Mouse (Mus musculus): Measurements from ENCODE around the gene Olfr12. TPM values are rescaled to one million over a fixed set of nuclear protein-coding genes. Genes with fewer than 3 reads are reported as not detected.

Gene Olfr12
- polyA plus RNA-seq, 1 experiment = not detected

GRCm38 (mm10) chr1:92633726-92634125 is 16.1 kb downstream of the Olfr12 start:
- Histone ChIP-seq H3K27me3 (replicated peaks; ENCODE audit: control insufficient read depth, insufficient read depth, low read length) (no peaks in the 10 kb centered on the region), H3K4me1 (ENCODE audit: control insufficient read depth, insufficient read depth, low read length) (no peaks in the 10 kb centered on the region), H3K4me3 (ENCODE audit: insufficient read depth, low read depth, low read length) (no peak overlapping the region), H3K36me3 (ENCODE audit: control insufficient read depth, insufficient read depth, low read length) (no peaks in the 10 kb centered on the region), H3K27ac (ENCODE audit: insufficient read depth, low read depth, low read length) (no peak overlapping the region)
- WGBS = 81% methylated on average over 8 of the region's 8 CpGs
- DNase-seq = no peak
- TF ChIP-seq CTCF (conservative IDR thresholded peaks at IDR 0.05; ENCODE audit: insufficient read depth, insufficient read length, low read depth, low read length) (no peak), POLR2A (IDR thresholded peaks at IDR 0.05; ENCODE audit: low read depth, low read length) (no peak)

- Histone ChIP-seq H3K4me1 (ENCODE audit: control insufficient read depth, insufficient read depth, low read length) (no peaks in the 10 kb centered on the region), H3K36me3 (ENCODE audit: control insufficient read depth, insufficient read depth, low read length) (no peaks in the 10 kb centered on the region), H3K4me3 (ENCODE audit: insufficient read depth, low read depth, low read length) (no peak overlapping the region), H3K27me3 (replicated peaks; ENCODE audit: control insufficient read depth, insufficient read depth, low read length) (no peaks in the 10 kb centered on the region), H3K27ac (ENCODE audit: insufficient read depth, low read depth, low read length) (no peak overlapping the region)
- 87% methylated on average over 1 of the region's 1 CpGs for WGBS
- TF ChIP-seq CTCF (conservative IDR thresholded peaks at IDR 0.05; ENCODE audit: insufficient read depth, insufficient read length, low read depth, low read length) (no peak), POLR2A (IDR thresholded peaks at IDR 0.05; ENCODE audit: low read depth, low read length) (no peak)
- no peak for DNase-seq
These were observed 17.0 kb downstream of the Olfr12 start for GRCm38 (mm10) chr1:92634569-92634968.

DNA sequence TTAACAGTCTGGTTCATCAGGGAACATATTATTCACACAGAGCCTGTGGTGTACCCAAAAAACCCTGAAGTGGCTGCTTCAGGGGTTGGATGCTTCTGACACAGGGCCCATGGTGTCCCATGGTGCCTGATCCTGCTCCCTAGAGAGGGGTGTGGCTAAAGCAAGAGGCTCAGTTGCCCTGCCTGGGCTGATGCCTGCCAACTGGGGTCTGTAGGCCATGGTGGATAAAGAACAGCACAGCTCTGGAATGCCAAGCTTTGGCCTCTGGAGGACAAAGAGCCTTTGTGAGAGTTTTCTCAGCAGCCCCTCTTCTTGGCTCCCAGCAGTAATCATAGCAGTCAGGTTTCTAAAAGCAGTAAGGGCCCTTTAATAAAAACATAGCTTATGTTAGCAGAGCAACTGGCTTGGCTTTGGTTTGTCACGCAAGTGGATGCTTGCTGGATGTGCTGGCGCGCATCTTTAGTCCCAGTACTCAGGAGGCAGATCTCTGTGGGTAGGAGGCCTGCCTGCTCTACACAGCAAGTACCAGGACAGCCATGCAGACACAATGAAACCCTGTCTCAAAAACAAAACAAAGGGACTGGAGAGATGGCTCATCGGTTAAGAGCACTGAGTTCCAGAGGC is 17.5 kb downstream of the Olfr12 start:
- WGBS = 87% methylated on average over 4 of the region's 4 CpGs
- no peak for DNase-seq
- Histone ChIP-seq H3K27me3 (replicated peaks; ENCODE audit: control insufficient read depth, insufficient read depth, low read length) (no peaks in the 10 kb centered on the region), H3K4me1 (ENCODE audit: control insufficient read depth, insufficient read depth, low read length) (no peaks in the 10 kb centered on the region), H3K36me3 (ENCODE audit: control insufficient read depth, insufficient read depth, low read length) (no peaks in the 10 kb centered on the region), H3K27ac (ENCODE audit: insufficient read depth, low read depth, low read length) (no peak overlapping the region), H3K4me3 (ENCODE audit: insufficient read depth, low read depth, low read length) (no peak overlapping the region)
- no peak for TF ChIP-seq POLR2A (IDR thresholded peaks at IDR 0.05; ENCODE audit: low read depth, low read length)
- TF ChIP-seq CTCF (conservative IDR thresholded peaks at IDR 0.05; ENCODE audit: insufficient read depth, insufficient read length, low read depth, low read length) = no peak

GRCm38 (mm10) chr1:92636015-92636414 is 18.4 kb downstream of the Olfr12 start:
- no peak for TF ChIP-seq CTCF (conservative IDR thresholded peaks at IDR 0.05; ENCODE audit: insufficient read depth, insufficient read length, low read depth, low read length)
- TF ChIP-seq POLR2A (IDR thresholded peaks at IDR 0.05; ENCODE audit: low read depth, low read length) = no peak
- H3K27ac ChIP-seq (ENCODE audit: insufficient read depth, low read depth, low read length) = no peak overlapping the region
- DNase-seq = no peak
- H3K4me3 ChIP-seq (ENCODE audit: insufficient read depth, low read depth, low read length) = no peak overlapping the region
- no peaks in the 10 kb centered on the region for H3K36me3 ChIP-seq (ENCODE audit: control insufficient read depth, insufficient read depth, low read length)
- no peaks in the 10 kb centered on the region for H3K27me3 ChIP-seq (replicated peaks; ENCODE audit: control insufficient read depth, insufficient read depth, low read length)
- WGBS = 87% methylated on average over 8 of the region's 8 CpGs
- H3K4me1 ChIP-seq (ENCODE audit: control insufficient read depth, insufficient read depth, low read length) = peaks cover 5% of the 10 kb centered on the region; the same call in 1 of the 2 replicates

DNA sequence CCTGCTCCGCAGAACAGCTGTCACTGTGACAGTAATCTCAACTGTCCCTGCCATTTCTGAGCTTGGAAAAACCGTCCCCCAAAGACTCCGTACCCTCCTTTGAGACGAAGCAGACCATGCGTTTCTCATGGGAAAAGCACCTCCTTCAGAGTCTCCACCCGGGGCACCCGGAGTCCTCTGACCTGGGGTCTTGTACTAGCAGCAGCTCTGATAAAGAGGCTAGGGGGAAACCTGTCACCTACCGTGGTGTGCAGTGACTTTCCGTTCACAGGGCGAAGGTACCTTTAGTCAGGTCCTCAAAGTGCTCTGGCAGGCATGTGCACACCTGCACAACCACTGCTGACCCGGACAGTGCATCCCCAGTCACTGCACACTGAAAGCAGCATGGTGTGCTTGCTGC is 19.1 kb downstream of the Olfr12 start:
- Histone ChIP-seq H3K27me3 (replicated peaks; ENCODE audit: control insufficient read depth, insufficient read depth, low read length) (no peaks in the 10 kb centered on the region), H3K4me3 (ENCODE audit: insufficient read depth, low read depth, low read length) (no peak overlapping the region), H3K27ac (ENCODE audit: insufficient read depth, low read depth, low read length) (no peak overlapping the region), H3K4me1 (ENCODE audit: control insufficient read depth, insufficient read depth, low read length) (peaks cover 5% of the 10 kb centered on the region; the same call in 1 of the 2 replicates), H3K36me3 (ENCODE audit: control insufficient read depth, insufficient read depth, low read length) (no peaks in the 10 kb centered on the region)
- DNase-seq = no peak
- TF ChIP-seq CTCF (conservative IDR thresholded peaks at IDR 0.05; ENCODE audit: insufficient read depth, insufficient read length, low read depth, low read length) (no peak), POLR2A (IDR thresholded peaks at IDR 0.05; ENCODE audit: low read depth, low read length) (no peak)
- 93% methylated on average over 11 of the region's 11 CpGs for WGBS

GRCm38 (mm10) chr1:92637501-92638172 is 20.0 kb downstream of the Olfr12 start:
- Histone ChIP-seq H3K36me3 (ENCODE audit: control insufficient read depth, insufficient read depth, low read length) (no peaks in the 10 kb centered on the region), H3K27me3 (replicated peaks; ENCODE audit: control insufficient read depth, insufficient read depth, low read length) (no peaks in the 10 kb centered on the region), H3K4me1 (ENCODE audit: control insufficient read depth, insufficient read depth, low read length) (peaks cover 9% of the 10 kb centered on the region; the same call in 1 of the 2 replicates), H3K4me3 (ENCODE audit: insufficient read depth, low read depth, low read length) (no peak overlapping the region), H3K27ac (ENCODE audit: insufficient read depth, low read depth, low read length) (no peak overlapping the region)
- TF ChIP-seq CTCF (conservative IDR thresholded peaks at IDR 0.05; ENCODE audit: insufficient read depth, insufficient read length, low read depth, low read length) = no peak
- no peak for TF ChIP-seq POLR2A (IDR thresholded peaks at IDR 0.05; ENCODE audit: low read depth, low read length)
- DNase-seq = no peak
- 90% methylated on average over 15 of the region's 15 CpGs for WGBS

DNA sequence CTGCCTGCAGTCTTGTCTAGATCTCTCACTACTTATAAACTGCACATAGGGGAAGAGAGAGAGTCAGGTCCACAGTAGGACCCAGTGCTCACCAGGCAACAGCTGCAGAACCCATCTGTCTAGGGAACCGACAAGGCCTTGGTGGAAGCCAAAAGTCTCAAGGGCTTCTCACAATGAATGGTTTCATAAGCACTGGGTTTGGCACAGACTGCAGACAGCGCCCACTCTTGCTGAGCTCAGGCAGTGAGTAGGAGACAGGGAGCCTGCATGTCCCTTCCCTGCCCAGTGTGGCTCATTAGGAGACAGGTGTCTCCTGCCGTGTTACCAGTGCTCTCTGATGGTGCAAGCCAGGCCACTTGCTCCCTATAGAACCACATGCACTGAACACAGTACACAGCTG is 20.6 kb downstream of the Olfr12 start:
- H3K36me3 ChIP-seq (ENCODE audit: control insufficient read depth, insufficient read depth, low read length) = no peaks in the 10 kb centered on the region
- H3K4me1 ChIP-seq (ENCODE audit: control insufficient read depth, insufficient read depth, low read length) = peaks cover 9% of the 10 kb centered on the region; the same call in 1 of the 2 replicates
- H3K27me3 ChIP-seq (replicated peaks; ENCODE audit: control insufficient read depth, insufficient read depth, low read length) = no peaks in the 10 kb centered on the region
- DNase-seq = no peak
- WGBS = 88% methylated on average over 3 of the region's 3 CpGs
- TF ChIP-seq CTCF (conservative IDR thresholded peaks at IDR 0.05; ENCODE audit: insufficient read depth, insufficient read length, low read depth, low read length) (no peak), POLR2A (IDR thresholded peaks at IDR 0.05; ENCODE audit: low read depth, low read length) (no peak)
- no peak overlapping the region for H3K27ac ChIP-seq (ENCODE audit: insufficient read depth, low read depth, low read length)
- H3K4me3 ChIP-seq (ENCODE audit: insufficient read depth, low read depth, low read length) = no peak overlapping the region

Measured in kidney, adult 2 months (tissue).